Mouse (Mus musculus) forebrain, embryonic 11.5 days (tissue): ENCODE results near the gene Obscn. TPM values are rescaled to one million over a fixed set of nuclear protein-coding genes. Genes with fewer than 3 reads are reported as not detected.

ENCODE experiments used
- ATAC-seq: fragments of 200-750 bp; cut with Nextera tagmentation; replicated peaks from 2 replicates; pipeline ENCODE4 v1.8.0; 2017; ENCODE audit warnings: moderate TSS enrichment; ENCODE audit not compliant: low FRiP score
- DNase-seq: peaks from one replicate; pipeline ENCODE4 v3.0.0-alpha.2; 2017; ENCODE audit warnings: low spot score
- H3K27ac ChIP-seq: fragments of 300-500 bp; sonication (generic); 2 replicates; pipeline ENCODE4 v1.5.1; 2014; ENCODE audit warnings: low read depth, low read length
- H3K27me3 ChIP-seq: fragments of 300-500 bp; sonication (generic); 2 replicates; pipeline ENCODE4 v1.6.1; 2014; ENCODE audit warnings: mild to moderate bottlenecking, low read length, mixed read lengths; ENCODE audit not compliant: control insufficient read depth, insufficient read depth
- H3K36me3 ChIP-seq: fragments of 300-500 bp; sonication (generic); 2 replicates; pipeline ENCODE4 v1.6.1; 2014; ENCODE audit warnings: mild to moderate bottlenecking, low read length, moderate library complexity, mixed read lengths; ENCODE audit not compliant: control insufficient read depth, insufficient read depth
- H3K4me1 ChIP-seq: fragments of 300-500 bp; sonication (generic); replicated peaks from 2 replicates; pipeline ENCODE4 v1.6.1; 2014; ENCODE audit warnings: low read length, mixed read lengths; ENCODE audit not compliant: control insufficient read depth, insufficient read depth
- H3K4me2 ChIP-seq: fragments of 300-500 bp; sonication (generic); 2 replicates; pipeline ENCODE4 v1.6.1; 2014; ENCODE audit warnings: low read depth, mild to moderate bottlenecking, low read length, moderate library complexity, mixed read lengths; ENCODE audit not compliant: severe bottlenecking
- H3K4me3 ChIP-seq: fragments of 300-500 bp; sonication (generic); 2 replicates; pipeline ENCODE4 v1.5.1; 2014; ENCODE audit warnings: low read depth, low read length
- H3K9ac ChIP-seq: fragments of 300-500 bp; sonication (generic); 2 replicates; pipeline ENCODE4 v1.6.1; 2014; ENCODE audit warnings: low read length
- H3K9me3 ChIP-seq: fragments of 300-500 bp; sonication (generic); 2 replicates; pipeline ENCODE4 v1.6.1; 2016; ENCODE audit warnings: low read length, mixed read lengths; ENCODE audit not compliant: control insufficient read depth
- WGBS: fragments of 180-500 bp; shearing (Covaris S2); extraction: QIAGEN DNeasy Blood & Tissue Kit; methylation state at CpG from one replicate; pipeline ENCODE4 v1.1.7; 2014; 5-methylcytosine and 5-hydroxymethylcytosine counted together
- polyA plus RNA-seq: library from polyadenylated mRNA; unstranded; fragments of >200 nt; fragmentation: Nextera tagmentation; extraction: Ambion mirVana; gene quantifications from 2 replicates; pipeline ENCODE4 v1.2.1, GENCODE M21; 2014

The Obscn gene
- polyA plus RNA-seq, 1 experiment from 2014 or later: 0.04 TPM

GRCm38 (mm10) chr11:58990794-58991193 is 145.4 kb downstream of the Obscn start:
- 91% methylated on average over 9 of the region's 9 CpGs for WGBS

GRCm38 (mm10) chr11:58990141-58990540 is 146.1 kb downstream of the Obscn start:
- peaks cover 2% of the 10 kb centered on the region for H3K36me3 ChIP-seq
- no peak for DNase-seq
- WGBS: 89% methylated on average over 17 of the region's 17 CpGs

More at GRCm38 (mm10) chr11:58990794-58991193, 145.4 kb downstream of the Obscn start:
- H3K9me3 ChIP-seq: no peaks in the 10 kb centered on the region
- ATAC-seq (no peak), DNase-seq (no peak)
- H3K27ac ChIP-seq: no peak overlapping the region
- no peak overlapping the region for H3K9ac ChIP-seq
- peaks cover 2% of the 10 kb centered on the region for H3K36me3 ChIP-seq
- H3K4me1 ChIP-seq: peaks cover 2% of the 10 kb centered on the region; the same call in 1 of the 2 replicates
- H3K27me3 ChIP-seq: peaks cover 7% of the 10 kb centered on the region; the same call in 1 of the 2 replicates
- no peak overlapping the region for H3K4me2 ChIP-seq
- H3K4me3 ChIP-seq: no peak overlapping the region

GRCm38 (mm10) chr11:58989166-58989565 is 147.0 kb downstream of the Obscn start:
- Histone ChIP-seq H3K27me3 (peaks cover 1% of the 10 kb centered on the region; the same call in 1 of the 2 replicates), H3K36me3 (peaks cover 2% of the 10 kb centered on the region)

More at GRCm38 (mm10) chr11:58990141-58990540, 146.1 kb downstream of the Obscn start:
- no peaks in the 10 kb centered on the region for H3K9me3 ChIP-seq
- H3K9ac ChIP-seq: no peak overlapping the region
- no peak overlapping the region for H3K4me2 ChIP-seq
- H3K4me3 ChIP-seq: no peak overlapping the region
- no peak for ATAC-seq
- peaks cover 2% of the 10 kb centered on the region; the same call in 1 of the 2 replicates for H3K4me1 ChIP-seq
- H3K27ac ChIP-seq: no peak overlapping the region
- peaks cover 5% of the 10 kb centered on the region; the same call in 1 of the 2 replicates for H3K27me3 ChIP-seq

GRCm38 (mm10) chr11:58985299-58985917 is 150.8 kb downstream of the Obscn start:
- H3K4me2 ChIP-seq: no peak overlapping the region
- WGBS: 92% methylated on average over 3 of the region's 3 CpGs
- no peak overlapping the region for H3K9ac ChIP-seq
- no peaks in the 10 kb centered on the region; the same call in 1 of the 2 replicates for H3K4me1 ChIP-seq
- DNase-seq (no peak), ATAC-seq (no peak)
- H3K36me3 ChIP-seq: peaks cover 2% of the 10 kb centered on the region
- H3K27me3 ChIP-seq: no peaks in the 10 kb centered on the region
- H3K27ac ChIP-seq: no peak overlapping the region
- H3K9me3 ChIP-seq: no peaks in the 10 kb centered on the region
- H3K4me3 ChIP-seq: no peak overlapping the region

More at GRCm38 (mm10) chr11:58989166-58989565, 147.0 kb downstream of the Obscn start:
- H3K9ac ChIP-seq: no peak overlapping the region
- H3K4me1 ChIP-seq: peaks cover under 1% of the 10 kb centered on the region; the same call in 1 of the 2 replicates
- 98% methylated on average over 4 of the region's 4 CpGs for WGBS
- no peak overlapping the region for H3K27ac ChIP-seq
- no peaks in the 10 kb centered on the region for H3K9me3 ChIP-seq
- H3K4me2 ChIP-seq: no peak overlapping the region
- H3K4me3 ChIP-seq: no peak overlapping the region
- DNase-seq (no peak), ATAC-seq (no peak)

GRCm38 (mm10) chr11:58984657-58985056 is 151.5 kb downstream of the Obscn start:
- Histone ChIP-seq H3K27ac (no peak overlapping the region), H3K4me1 (peaks cover 2% of the 10 kb centered on the region; the same call in 1 of the 2 replicates), H3K9ac (no peak overlapping the region), H3K4me3 (no peak overlapping the region), H3K36me3 (peaks cover 2% of the 10 kb centered on the region), H3K4me2 (no peak overlapping the region), H3K27me3 (no peaks in the 10 kb centered on the region), H3K9me3 (no peaks in the 10 kb centered on the region)
- DNase-seq: no peak
- WGBS: 90% methylated on average over 7 of the region's 7 CpGs
- no peak for ATAC-seq

- Histone ChIP-seq H3K4me1 (peaks cover 10% of the 10 kb centered on the region; the same call in 1 of the 2 replicates), H3K4me3 (no peak overlapping the region), H3K9ac (no peak overlapping the region), H3K27me3 (no peaks in the 10 kb centered on the region), H3K9me3 (no peaks in the 10 kb centered on the region), H3K36me3 (peaks cover 2% of the 10 kb centered on the region; the same call in 1 of the 2 replicates), H3K27ac (no peak overlapping the region), H3K4me2 (no peak overlapping the region)
- no peak for ATAC-seq
- 93% methylated on average over 6 of the region's 6 CpGs for WGBS
- no peak for DNase-seq
These were observed 152.4 kb downstream of the Obscn start for GRCm38 (mm10) chr11:58983691-58984341.

GRCm38 (mm10) chr11:58982471-58983097 is 153.6 kb downstream of the Obscn start:
- Histone ChIP-seq H3K27ac (no peak overlapping the region), H3K4me3 (no peak overlapping the region), H3K4me2 (no peak overlapping the region), H3K9me3 (no peaks in the 10 kb centered on the region), H3K4me1 (peaks cover 11% of the 10 kb centered on the region; the same call in 1 of the 2 replicates), H3K9ac (no peak overlapping the region), H3K36me3 (peaks cover 2% of the 10 kb centered on the region; the same call in 1 of the 2 replicates), H3K27me3 (no peaks in the 10 kb centered on the region)
- ATAC-seq: no peak
- DNase-seq: no peak
- WGBS: 89% methylated on average over 18 of the region's 18 CpGs

- H3K36me3 ChIP-seq: peaks cover 2% of the 10 kb centered on the region; the same call in 1 of the 2 replicates
- no peak overlapping the region for H3K4me3 ChIP-seq
- H3K9ac ChIP-seq: no peak overlapping the region
- H3K27me3 ChIP-seq: no peaks in the 10 kb centered on the region
- peaks cover 14% of the 10 kb centered on the region; the same call in 1 of the 2 replicates for H3K4me1 ChIP-seq
- 55% methylated on average over 14 of the region's 14 CpGs for WGBS
- H3K27ac ChIP-seq: no peak overlapping the region
- no peak for ATAC-seq
- no peak for DNase-seq
- H3K4me2 ChIP-seq: no peak overlapping the region
- H3K9me3 ChIP-seq: no peaks in the 10 kb centered on the region
These were observed 154.4 kb downstream of the Obscn start for GRCm38 (mm10) chr11:58981541-58982447.
